In genomic region chr4:154756740-154757446, GRCm38 (mm10) we compare ENCODE assay signal across 17 mouse cellular contexts.
"Had no signal": no experiment of that assay in that cellular context is flagged by ENCODE, and none has a peak within 500 bp of the region (broad histone marks: within the 10 kb centered on the region; RNA-seq: fewer than 3 reads in every experiment).

No protein-coding gene starts in this region.

- H3K4me3 ChIP-seq: left cerebral cortex, adult 2 months; liver, embryonic 13.5 days; lung, embryonic 15.5 days; megakaryocyte, embryonic 14.5 days; midbrain, embryonic 13.5 days; myocyte; stomach, embryonic 15.5 days had no signal

- H3K4me2 ChIP-seq: liver, embryonic 13.5 days; lung, embryonic 15.5 days; midbrain, embryonic 13.5 days; stomach, embryonic 15.5 days had no signal

- DNase-seq: kidney, adult 8-10 months; kidney, postnatal 25 days; liver; liver, embryonic 13.5 days; liver, postnatal 0 days; lung, postnatal 14 days; retina, postnatal 1 day; right cerebral cortex, postnatal 4 days; thymus, postnatal 36 days had no signal

- H3K9ac ChIP-seq: liver, embryonic 13.5 days; liver, postnatal 0 days; lung, embryonic 15.5 days; midbrain, embryonic 13.5 days; stomach, embryonic 15.5 days had no signal

- H3K9me3 ChIP-seq: liver, embryonic 13.5 days; lung, embryonic 15.5 days; megakaryocyte, embryonic 14.5 days; midbrain, embryonic 13.5 days; stomach, embryonic 15.5 days had no signal

- H3K4me1 ChIP-seq: liver, embryonic 13.5 days; lung, embryonic 15.5 days; megakaryocyte, embryonic 14.5 days; stomach, embryonic 15.5 days had no signal

- H3K36me3 ChIP-seq: liver, embryonic 13.5 days; lung, embryonic 15.5 days; midbrain, embryonic 13.5 days; stomach, embryonic 15.5 days had no signal

- ATAC-seq: intestine, postnatal 0 days; liver, postnatal 0 days; midbrain, embryonic 13.5 days had no signal

- H3K27me3 ChIP-seq: liver, embryonic 13.5 days; lung, embryonic 15.5 days; stomach, embryonic 15.5 days had no signal

- H3K27ac ChIP-seq: left cerebral cortex, adult 2 months; liver, embryonic 13.5 days; lung, embryonic 15.5 days; macrophage; midbrain, embryonic 13.5 days; stomach, embryonic 15.5 days had no signal
